Mouse (Mus musculus): ENCODE measurements at regions not wholly inside any gene's neighbourhood (a gene's known extent, or its start where the extent isn't known, plus 50 kb on each side); places are given as distances from the start of the nearest gene placed in this dataset.

DNA sequence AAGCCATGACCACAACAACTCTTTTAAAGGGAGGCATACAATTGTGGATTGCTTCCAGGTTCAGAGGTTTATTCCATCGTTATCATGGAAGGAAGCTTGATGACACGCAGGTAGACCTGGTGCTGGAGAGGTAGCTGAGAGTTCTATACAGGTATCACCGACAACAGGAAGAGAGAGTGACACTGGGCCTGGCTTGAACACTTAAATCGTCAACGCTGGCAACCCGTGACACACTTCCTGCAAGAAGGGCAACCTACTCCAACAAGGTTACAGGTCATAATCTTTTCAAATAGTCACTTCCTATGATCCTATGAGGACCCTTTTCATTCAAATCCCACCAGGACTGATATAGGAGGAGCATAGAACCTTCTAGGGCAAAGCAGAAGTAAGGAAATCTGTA lies 155.6 kb downstream of the Adamts15 start:
- TF ChIP-seq CTCF (IDR thresholded peaks at IDR 0.05; ENCODE audit: control insufficient read depth, insufficient read depth, insufficient replicate concordance, low read depth, low read length) (no peak), POLR2A (IDR thresholded peaks at IDR 0.05; ENCODE audit: control insufficient read depth, low read depth, low read length) (no peak)

Measured in testis, adult 2 months (tissue).